Mouse (Mus musculus): ENCODE measurements around the gene Rcor3. TPM values are rescaled to one million over a fixed set of nuclear protein-coding genes. Genes with fewer than 3 reads are reported as not detected.

Rcor3 gene
- polyA plus RNA-seq, 1 experiment = 26.8 TPM

DNA sequence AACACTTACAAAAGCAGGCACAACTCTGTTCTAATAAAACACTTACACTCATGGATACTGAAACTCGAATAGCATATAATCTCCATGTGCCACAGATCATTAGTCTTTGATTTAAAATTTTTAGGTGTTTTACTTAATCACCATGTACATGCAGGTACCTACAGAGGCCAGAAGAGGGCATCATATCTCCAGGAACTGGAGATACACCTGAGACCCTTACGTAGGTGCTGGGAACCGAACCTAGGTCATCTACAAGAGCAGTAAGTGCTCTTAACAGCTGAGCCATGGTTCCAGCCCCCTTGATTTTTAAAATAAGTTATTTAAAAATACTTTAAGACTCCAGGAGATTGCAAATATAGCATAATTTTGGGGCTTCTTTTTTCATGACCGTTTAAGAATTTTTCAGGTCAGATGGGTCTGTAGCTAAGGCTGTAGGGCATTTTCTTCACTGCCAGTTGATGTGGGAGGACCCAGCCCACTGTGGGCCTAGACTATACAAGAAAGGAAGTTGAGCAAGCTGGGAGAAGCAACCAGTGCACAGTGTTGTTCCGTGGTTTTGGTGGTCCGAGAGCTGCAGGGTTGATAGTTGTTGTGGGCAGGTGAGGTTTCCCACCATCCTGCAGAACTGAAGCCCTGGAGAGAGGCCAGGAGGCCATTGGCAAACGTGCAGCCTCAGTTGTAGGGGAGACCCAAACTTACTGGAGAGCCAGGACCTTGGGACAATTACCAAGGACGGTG, 74.5 kb downstream of the Rcor3 start:
- TF ChIP-seq GATA1 (IDR thresholded peaks at IDR 0.05; ENCODE audit: low read length) = no peak

DNA sequence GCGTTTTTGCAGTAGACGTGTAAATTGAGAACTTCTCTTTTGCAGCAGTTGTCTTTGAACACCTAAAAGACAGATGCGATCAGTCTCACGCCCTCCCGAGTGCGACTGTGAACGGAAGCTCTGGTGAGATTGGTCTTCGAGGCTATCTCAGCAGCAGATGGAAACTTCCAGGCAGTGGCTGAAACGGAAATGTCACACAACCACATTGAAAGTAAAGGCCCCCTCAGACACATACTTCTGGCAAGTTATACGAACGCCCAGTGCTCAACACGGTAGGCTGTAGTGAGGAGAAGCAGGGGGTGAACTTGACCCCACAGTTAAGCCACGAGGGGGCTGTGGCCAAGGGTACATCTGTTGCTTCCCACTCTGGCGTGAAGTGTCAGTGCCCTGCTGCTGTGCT, 75.2 kb downstream of the Rcor3 start:
- no peak for TF ChIP-seq GATA1 (IDR thresholded peaks at IDR 0.05; ENCODE audit: low read length)

DNA sequence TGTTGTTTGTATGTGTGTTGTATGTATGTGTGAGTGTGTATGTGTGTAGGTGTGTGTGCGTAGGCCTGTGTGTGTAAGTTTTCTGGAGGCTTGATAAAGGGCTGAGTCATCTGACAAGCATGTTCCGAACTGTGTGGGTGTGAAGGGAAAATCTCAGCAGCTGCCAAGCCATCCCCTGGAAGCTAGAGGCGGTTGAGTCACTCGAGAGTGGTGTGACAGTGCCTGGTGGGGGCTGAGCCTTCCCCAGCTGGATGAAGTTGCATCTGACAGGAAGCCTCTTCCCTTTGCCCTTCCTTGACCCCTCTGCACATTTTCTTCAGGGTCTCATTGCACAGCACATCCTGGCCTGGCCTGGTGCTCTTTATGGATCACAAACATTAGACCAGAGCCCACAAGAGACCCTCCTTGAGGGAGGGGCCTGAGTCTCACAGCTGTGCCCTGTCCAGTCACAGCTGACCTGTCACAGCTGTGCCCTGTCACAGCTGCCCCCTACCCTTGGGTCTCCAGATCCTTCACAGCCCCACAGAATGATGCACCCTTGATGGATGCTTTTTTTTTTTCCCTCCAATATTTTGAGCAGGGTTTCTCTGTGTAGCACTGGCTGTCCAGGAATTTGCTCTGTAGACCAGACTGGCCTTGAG, 76.1 kb downstream of the Rcor3 start:
- TF ChIP-seq GATA1 (IDR thresholded peaks at IDR 0.05; ENCODE audit: low read length) = no peak

DNA sequence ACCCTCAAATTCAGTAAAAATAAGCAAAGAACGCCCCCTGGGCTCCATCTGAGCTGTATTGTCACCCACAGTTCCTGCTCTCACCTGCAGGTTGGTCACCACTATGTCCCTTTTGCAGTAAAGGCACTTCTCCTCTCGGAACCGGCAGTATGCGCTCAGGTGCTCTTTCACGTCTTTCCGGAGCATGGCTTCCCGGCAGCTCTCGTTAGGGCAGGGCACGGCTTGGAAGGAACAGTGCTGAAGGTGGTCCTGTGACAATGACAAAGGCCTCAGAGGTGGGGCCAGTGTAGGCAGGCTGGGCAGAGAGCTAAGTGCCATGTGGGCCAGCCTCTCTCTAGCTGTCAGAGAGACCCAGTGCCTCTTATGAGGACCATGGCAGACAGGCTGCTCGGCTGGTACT, 79.0 kb downstream of the Rcor3 start:
- TF ChIP-seq GATA1 (IDR thresholded peaks at IDR 0.05; ENCODE audit: low read length) = no peak

DNA sequence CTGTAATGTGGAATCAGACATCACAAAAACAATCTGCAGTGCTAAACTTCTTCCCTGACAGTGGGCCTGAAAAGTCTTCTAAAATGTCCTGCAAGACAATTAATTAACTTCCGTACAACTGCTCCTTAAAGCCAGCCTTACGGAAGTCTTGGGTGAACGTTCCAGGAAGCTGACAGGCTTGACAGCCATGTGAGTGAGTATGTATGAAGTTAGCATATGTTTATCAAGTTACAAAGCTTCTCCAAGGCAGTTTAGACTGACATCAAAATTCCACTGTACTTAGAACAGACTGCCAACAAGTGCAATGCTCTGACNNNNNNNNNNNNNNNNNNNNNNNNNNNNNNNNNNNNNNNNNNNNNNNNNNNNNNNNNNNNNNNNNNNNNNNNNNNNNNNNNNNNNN, 84.1 kb downstream of the Rcor3 start:
- no peak for TF ChIP-seq GATA1 (IDR thresholded peaks at IDR 0.05; ENCODE audit: low read length)

DNA sequence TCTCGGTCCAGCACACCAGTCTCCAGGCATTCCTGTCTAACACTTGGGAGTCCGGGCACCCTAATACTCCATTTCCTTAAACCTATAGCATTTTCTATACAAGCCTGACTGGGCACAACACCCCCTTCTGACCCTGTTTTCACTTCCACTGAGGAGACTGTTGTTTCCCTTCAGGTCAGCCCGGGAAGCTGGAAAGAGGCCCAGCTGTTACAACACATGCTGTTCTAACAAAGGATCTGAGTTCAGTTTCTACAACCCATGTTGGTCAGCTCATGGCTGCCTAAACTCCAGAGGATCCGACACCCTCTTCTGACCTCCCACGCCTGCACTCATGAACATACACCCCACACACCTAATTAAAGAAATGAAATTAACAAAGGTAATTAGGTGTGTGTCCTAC, 84.9 kb downstream of the Rcor3 start:
- no peak for TF ChIP-seq GATA1 (IDR thresholded peaks at IDR 0.05; ENCODE audit: low read length)

DNA sequence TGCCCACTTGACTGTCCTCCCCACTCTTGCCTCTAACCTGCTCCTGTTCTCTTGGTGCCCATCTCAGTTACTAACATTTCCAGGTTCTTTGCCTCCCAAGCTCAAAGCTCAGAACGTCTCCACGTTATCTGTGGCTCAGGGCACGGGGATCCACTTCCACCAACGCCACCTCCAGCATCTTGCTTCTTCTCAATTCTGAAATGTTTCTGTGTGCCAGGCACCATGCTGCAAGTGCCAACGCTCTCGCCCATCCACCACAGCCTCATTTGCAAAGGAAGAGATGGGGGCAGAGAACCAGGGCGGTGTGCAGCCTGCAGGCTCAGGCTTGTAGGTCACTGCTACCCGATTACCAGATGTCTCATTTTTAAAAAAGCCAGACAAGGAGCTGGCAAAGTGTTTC, 85.4 kb downstream of the Rcor3 start:
- no peak for TF ChIP-seq GATA1 (IDR thresholded peaks at IDR 0.05; ENCODE audit: low read length)

Other genes starting within 250 kb of the Rcor3 start
- 16.8 and 17.8 TPM in 2 replicates for gene Slc30a1, start 231.3 kb downstream of the Rcor3 start, polyA plus RNA-seq (2012)
- not detected in 2 replicates for gene Rd3, start 160.7 kb downstream of the Rcor3 start, polyA plus RNA-seq (2012)
- 1.0 and 1.2 TPM in 2 replicates for gene Traf5, start 45.5 kb downstream of the Rcor3 start, polyA plus RNA-seq (2012)
- not detected in 2 replicates for gene Kcnh1, start 52.7 kb upstream of the Rcor3 start, polyA plus RNA-seq (2012)